Mouse (Mus musculus) CH12.LX (cell line): ENCODE measurements around the gene Btbd2. TPM values are rescaled to one million over a fixed set of nuclear protein-coding genes. Genes with fewer than 3 reads are reported as not detected.

ENCODE experiments used
- DNase-seq: peaks from one replicate; pipeline ENCODE4 v3.0.0-alpha.2; 2013; ENCODE audit errors: extremely low read depth
- H3K27ac ChIP-seq: 2 replicates; pipeline ENCODE4 v1.5.1; 2012; ENCODE audit warnings: low read depth, mild to moderate bottlenecking, control low read depth, moderate library complexity; ENCODE audit not compliant: insufficient read depth
- H3K27me3 ChIP-seq: replicated peaks from 2 replicates; pipeline ENCODE3; 2012; ENCODE audit warnings: inconsistent platforms
- H3K36me3 ChIP-seq, 2 experiments: replicated peaks in 1 of 2; 2 replicates each; pipeline versions ENCODE3 to v1.6.1; 2012; ENCODE audit warnings: inconsistent platforms in 1 of 2, low read length in 1 of 2, mild to moderate bottlenecking in 1 of 2, mixed read lengths in 1 of 2, moderate library complexity in 1 of 2; ENCODE audit not compliant: control insufficient read depth in 1 of 2, insufficient read depth in 1 of 2
- H3K4me1 ChIP-seq, 2 experiments: 2 replicates each; pipeline ENCODE4 v1.6.1; 2012; ENCODE audit warnings: inconsistent platforms in 1 of 2, moderate library complexity in 1 of 2; ENCODE audit not compliant: insufficient read depth in 2 of 2, control insufficient read depth in 1 of 2
- H3K4me2 ChIP-seq: 2 replicates; pipeline ENCODE4 v1.6.1; 2012; ENCODE audit warnings: low read depth, mild to moderate bottlenecking, control low read depth; ENCODE audit not compliant: poor library complexity, insufficient read depth, severe bottlenecking
- H3K4me3 ChIP-seq, 3 experiments: fragments of 150-350 bp in 1 of 3; sonication (generic) in 1 of 3; replicated peaks in 1 of 3; 2 replicates each; pipeline versions ENCODE3 to v1.5.1; 2011 to 2012; ENCODE audit warnings: low read depth in 2 of 3, low read length in 2 of 3, mild to moderate bottlenecking in 2 of 3, moderate library complexity in 2 of 3, control low read depth in 1 of 3, improper control_type of control experiment in 1 of 3, inconsistent platforms in 1 of 3, mixed read lengths in 1 of 3; ENCODE audit not compliant: poor library complexity in 1 of 3
- H3K79me2 ChIP-seq: replicated peaks from 2 replicates; pipeline ENCODE4 v1.6.1; 2012; ENCODE audit warnings: mild to moderate bottlenecking, moderate library complexity; ENCODE audit not compliant: control insufficient read depth, poor library complexity, insufficient read depth, severe bottlenecking; ENCODE audit errors: extremely low read depth
- H3K9ac ChIP-seq: 2 replicates; pipeline ENCODE4 v1.6.1; 2012; ENCODE audit warnings: low read depth, mild to moderate bottlenecking, control low read depth, moderate library complexity; ENCODE audit not compliant: insufficient read depth
- H3K9me3 ChIP-seq: replicated peaks from 2 replicates; pipeline ENCODE3; 2012; ENCODE audit warnings: low read length, inconsistent platforms, mixed read lengths
- E2F4 ChIP-seq: IDR thresholded peaks from 2 replicates; pipeline ENCODE4 v1.6.1; 2011; ENCODE audit warnings: low read depth, low read length, improper control_type of control experiment; ENCODE audit not compliant: insufficient replicate concordance
- IRF4 ChIP-seq: IDR thresholded peaks from 2 replicates; pipeline ENCODE4 v1.6.1; 2014; ENCODE audit warnings: low read depth, mild to moderate bottlenecking, inconsistent platforms, low read length, improper control_type of control experiment
- JUN ChIP-seq: IDR thresholded peaks from 2 replicates; pipeline ENCODE4 v1.6.1; 2011; ENCODE audit warnings: low read depth, mild to moderate bottlenecking, low read length, improper control_type of control experiment, moderate library complexity; ENCODE audit not compliant: insufficient read depth
- JUND ChIP-seq: conservative IDR thresholded peaks from 2 replicates; pipeline ENCODE4 v1.6.1; 2011; ENCODE audit warnings: low read depth, low read length, improper control_type of control experiment
- MAFK ChIP-seq: IDR thresholded peaks from 2 replicates; pipeline ENCODE4 v1.6.1; 2011; ENCODE audit warnings: low read length, improper control_type of control experiment; ENCODE audit not compliant: insufficient replicate concordance
- MXI1 ChIP-seq: IDR thresholded peaks from 2 replicates; pipeline ENCODE4 v1.6.1; 2011; ENCODE audit warnings: mild to moderate bottlenecking, low read depth, low read length, improper control_type of control experiment
- NRF1 ChIP-seq: IDR thresholded peaks from 2 replicates; pipeline ENCODE4 v1.6.1; 2014; ENCODE audit warnings: low read depth, mild to moderate bottlenecking, inconsistent platforms, low read length, improper control_type of control experiment, moderate library complexity
- RAD21 ChIP-seq: IDR thresholded peaks from 2 replicates; pipeline ENCODE4 v1.6.1; 2011; ENCODE audit warnings: low read depth, mild to moderate bottlenecking, low read length, improper control_type of control experiment, moderate library complexity
- RCOR1 ChIP-seq: conservative IDR thresholded peaks from 2 replicates; pipeline ENCODE4 v1.6.1; 2012; ENCODE audit warnings: low read depth, mild to moderate bottlenecking, inconsistent platforms, low read length, improper control_type of control experiment
- TBP ChIP-seq: conservative IDR thresholded peaks from 2 replicates; pipeline ENCODE4 v1.6.1; 2011; ENCODE audit warnings: low read depth, low read length, improper control_type of control experiment
- USF2 ChIP-seq: conservative IDR thresholded peaks from 2 replicates; pipeline ENCODE4 v1.6.1; 2011; ENCODE audit warnings: low read depth, low read length, improper control_type of control experiment
- ZC3H11A ChIP-seq: IDR thresholded peaks from 2 replicates; pipeline ENCODE4 v1.6.1; 2012; ENCODE audit warnings: low read depth, mild to moderate bottlenecking, inconsistent platforms, low read length, improper control_type of control experiment
- ZKSCAN1 ChIP-seq: IDR thresholded peaks from 2 replicates; pipeline ENCODE4 v1.6.1; 2012; ENCODE audit warnings: low read depth, inconsistent platforms, low read length, improper control_type of control experiment, borderline replicate concordance
- ZMIZ1 ChIP-seq: IDR thresholded peaks from 2 replicates; pipeline ENCODE4 v1.6.1; 2012; ENCODE audit warnings: low read depth, mild to moderate bottlenecking, inconsistent platforms, low read length, improper control_type of control experiment
- dilution Hi-C: fragments of 300-500 bp; cut with MboI; formaldehyde crosslinking; loops from 2 replicates; pipeline ENCODE4 v1.14.3; 2020; ENCODE audit warnings: low sequenced_read_pairs; ENCODE audit not compliant: extremely low pct_unique_long_range_greater_than_20kb, extremely low pct_ligation_motif_present
- in situ Hi-C: fragments of 300-500 bp; cut with MboI; formaldehyde crosslinking; loops from 3 replicates; pipeline ENCODE4 v1.14.3; 2019; ENCODE audit warnings: low sequenced_read_pairs, low pct_ligation_motif_present, low pct_unique_long_range_greater_than_20kb, mixed read lengths
- polyA plus RNA-seq: library from polyadenylated mRNA; unstranded; fragments of >175 nt; gene quantifications from 2 replicates; pipeline ENCODE4 v1.2.1, GENCODE M21; 2012; ENCODE audit warnings: low read depth; ENCODE audit not compliant: insufficient read length
- total RNA-seq, 2 experiments: library from RNA; depleted of rRNA; stranded (reverse); fragments of 300-350 nt in 1 of 2; fragments of >200 nt in 1 of 2; gene quantifications; 2 replicates each; pipeline ENCODE4 v1.2.3; 2012 to 2014

Gene Btbd2
- total and polyA plus RNA-seq, 3 experiments = 11.1 to 26.2 (median 19.4) TPM

- Histone ChIP-seq H3K9ac (no peak overlapping the region), H3K79me2 (peaks cover 35% of the 10 kb centered on the region), H3K27ac (no peak overlapping the region), H3K36me3 (peaks cover 43 to 56% of the 10 kb centered on the region in 2 experiments), H3K4me1 (peaks cover 17 to 46% of the 10 kb centered on the region in 2 experiments), H3K4me2 (no peak overlapping the region), H3K27me3 (no peaks in the 10 kb centered on the region), H3K4me3 (no peak overlapping the region), H3K9me3 (no peaks in the 10 kb centered on the region)
- dilution Hi-C loops (no loop called here), in situ Hi-C loops (no loop called here)
- no peak for DNase-seq
- TF ChIP-seq USF2 (no peak), IRF4 (no peak), ZMIZ1 (no peak), RCOR1 (no peak), NRF1 (no peak), E2F4 (no peak), JUN (no peak), ZKSCAN1 (no peak), RAD21 (no peak), TBP (no peak)
Observed at GRCm38 (mm10) chr10:80604988-80605387, 51.9 kb downstream of the Btbd2 start.

- Histone ChIP-seq H3K27me3 (no peaks in the 10 kb centered on the region), H3K79me2 (peaks cover 35% of the 10 kb centered on the region), H3K4me3 (peak overlapping the region; percentile 60 to 92 (median 89)), H3K4me2 (peak overlapping the region; percentile 92), H3K36me3 (peaks cover 34 to 47% of the 10 kb centered on the region in 2 experiments), H3K9me3 (no peaks in the 10 kb centered on the region), H3K27ac (0 out of 2 replicates have a peak overlapping the region, but pooled peaks have one; percentile 43), H3K9ac (peak overlapping the region; percentile 95), H3K4me1 (peaks cover 15 to 37% of the 10 kb centered on the region in 2 experiments)
- dilution Hi-C loops (no loop called here), in situ Hi-C loops (no loop called here)
- peak; percentile 51 for DNase-seq
- no peak for TF ChIP-seq MXI1
- TF ChIP-seq JUND = no peak
- TF ChIP-seq ZC3H11A = no peak
- TF ChIP-seq RAD21 = no peak
- TF ChIP-seq MAFK = no peak
Observed at GRCm38 (mm10) chr10:80604001-80604509, 52.8 kb downstream of the Btbd2 start.
